Mouse (Mus musculus) thymus, adult 18-20 months (tissue): ENCODE data around the gene Fignl2.

Source experiments
- DNase-seq, 2 experiments: peaks; one replicate each; pipeline ENCODE4 v3.0.0; 2022; ENCODE audit warnings: mixed read lengths in 2 of 2

Fignl2 gene

DNA sequence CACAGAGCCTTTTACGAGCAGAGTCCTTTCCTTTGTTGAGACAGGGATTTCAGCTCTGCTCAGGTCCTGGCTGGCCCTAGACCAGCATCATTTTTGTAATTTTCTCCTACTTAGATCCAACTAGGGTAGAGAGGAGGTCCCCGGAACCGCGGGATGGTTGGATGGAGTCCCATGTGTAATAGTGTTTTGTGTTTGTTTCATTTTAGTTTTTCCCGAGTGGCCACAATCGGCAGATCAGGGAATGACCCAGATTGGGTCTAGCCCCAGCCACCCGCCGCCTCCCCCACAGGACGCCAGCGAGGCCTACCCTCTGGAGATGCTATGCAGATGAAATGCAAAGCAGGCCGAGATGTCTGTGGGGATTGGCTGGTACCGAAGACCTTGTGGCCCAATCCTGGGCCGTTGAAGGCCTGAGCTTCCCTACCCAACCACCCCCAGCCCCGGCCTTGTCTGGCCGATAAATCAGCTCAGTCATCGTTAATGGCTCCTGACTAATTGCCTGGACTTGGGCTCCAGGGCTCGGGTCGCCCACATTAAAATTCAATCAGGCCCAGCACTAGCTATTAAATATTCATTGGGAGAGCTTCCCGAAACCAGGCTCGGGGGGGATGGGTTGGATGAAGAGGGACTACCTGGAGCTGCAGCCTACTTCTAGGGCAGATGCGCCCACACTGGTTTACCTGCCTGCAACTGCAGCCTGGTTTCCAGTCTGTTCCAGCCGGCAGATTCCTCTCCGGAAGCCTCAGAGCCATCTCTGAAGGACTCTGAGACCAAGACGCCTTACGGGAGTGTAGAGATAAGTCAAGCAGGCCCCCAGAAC, 14.7 kb upstream of the Fignl2 start:
- no peak for DNase-seq

- DNase-seq, result no peak
Measured at GRCm38 (mm10) chr15:101092121-101092828, 13.9 kb upstream of the Fignl2 start.

- no peak for DNase-seq
Measured at GRCm38 (mm10) chr15:101091551-101091950, 13.2 kb upstream of the Fignl2 start.

- DNase-seq, result no peak
Measured at GRCm38 (mm10) chr15:101088291-101088690, 9.9 kb upstream of the Fignl2 start.

GRCm38 (mm10) chr15:101086956-101087355, 8.6 kb upstream of the Fignl2 start:
- DNase-seq, result no peak

- DNase-seq, result no peak
Measured at GRCm38 (mm10) chr15:101086451-101086850, 8.1 kb upstream of the Fignl2 start.

DNA sequence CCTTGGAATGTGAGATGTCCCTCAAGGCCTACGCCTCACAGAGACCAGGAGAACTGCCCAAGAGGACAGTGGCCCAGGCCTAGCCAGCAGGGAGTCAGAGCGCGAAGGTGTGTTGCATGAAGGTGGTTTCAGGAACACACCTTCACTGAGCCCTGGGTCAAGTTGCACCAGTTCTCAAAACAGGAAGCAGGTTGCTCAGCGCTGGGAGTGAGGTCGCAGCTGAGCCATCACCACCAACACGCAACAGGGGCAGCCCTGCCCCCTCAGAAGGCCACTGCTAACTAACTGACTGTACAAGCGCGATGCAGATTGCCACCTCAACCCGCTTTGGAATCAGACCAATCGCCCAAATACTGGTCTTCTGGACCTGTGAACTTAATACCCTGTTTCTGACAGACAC, 6.1 kb upstream of the Fignl2 start:
- DNase-seq, result no peak

GRCm38 (mm10) chr15:101082236-101082635, 3.9 kb upstream of the Fignl2 start:
- DNase-seq, result no peak

DNA sequence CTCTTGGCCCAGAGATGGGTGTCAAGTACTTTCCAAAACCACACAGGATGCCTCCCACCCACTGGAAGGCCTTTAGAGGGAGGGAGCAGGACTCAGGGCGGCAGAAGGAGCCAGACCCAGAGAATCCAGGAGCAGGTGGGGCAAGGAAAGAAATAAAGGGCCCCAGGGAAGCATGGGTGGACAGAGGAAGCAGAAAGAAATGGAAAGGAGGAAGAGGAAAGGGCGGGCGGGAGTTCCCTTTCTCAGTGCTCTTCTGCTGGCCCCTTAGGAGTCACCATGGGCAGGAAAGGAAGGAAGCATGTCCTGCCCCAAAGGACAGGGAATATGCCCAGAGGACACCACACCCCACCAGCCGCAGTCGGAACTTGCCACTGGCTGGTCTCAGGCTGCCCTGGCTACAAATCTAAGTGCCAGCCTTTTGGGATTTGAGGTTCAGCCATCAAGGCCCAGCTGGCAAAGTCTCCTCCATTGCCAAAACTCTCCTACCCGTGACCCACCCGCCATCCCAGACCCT, 2.7 kb upstream of the Fignl2 start:
- DNase-seq, result no peak

GRCm38 (mm10) chr15:101080031-101080520, 1.7 kb upstream of the Fignl2 start:
- no peak for DNase-seq

GRCm38 (mm10) chr15:101078731-101079156, 377 bp upstream of the Fignl2 start:
- peak; percentile 8 to 28 for DNase-seq

- DNase-seq, result no peak
Measured at GRCm38 (mm10) chr15:101077001-101077812, 1.2 kb downstream of the Fignl2 start.

DNA sequence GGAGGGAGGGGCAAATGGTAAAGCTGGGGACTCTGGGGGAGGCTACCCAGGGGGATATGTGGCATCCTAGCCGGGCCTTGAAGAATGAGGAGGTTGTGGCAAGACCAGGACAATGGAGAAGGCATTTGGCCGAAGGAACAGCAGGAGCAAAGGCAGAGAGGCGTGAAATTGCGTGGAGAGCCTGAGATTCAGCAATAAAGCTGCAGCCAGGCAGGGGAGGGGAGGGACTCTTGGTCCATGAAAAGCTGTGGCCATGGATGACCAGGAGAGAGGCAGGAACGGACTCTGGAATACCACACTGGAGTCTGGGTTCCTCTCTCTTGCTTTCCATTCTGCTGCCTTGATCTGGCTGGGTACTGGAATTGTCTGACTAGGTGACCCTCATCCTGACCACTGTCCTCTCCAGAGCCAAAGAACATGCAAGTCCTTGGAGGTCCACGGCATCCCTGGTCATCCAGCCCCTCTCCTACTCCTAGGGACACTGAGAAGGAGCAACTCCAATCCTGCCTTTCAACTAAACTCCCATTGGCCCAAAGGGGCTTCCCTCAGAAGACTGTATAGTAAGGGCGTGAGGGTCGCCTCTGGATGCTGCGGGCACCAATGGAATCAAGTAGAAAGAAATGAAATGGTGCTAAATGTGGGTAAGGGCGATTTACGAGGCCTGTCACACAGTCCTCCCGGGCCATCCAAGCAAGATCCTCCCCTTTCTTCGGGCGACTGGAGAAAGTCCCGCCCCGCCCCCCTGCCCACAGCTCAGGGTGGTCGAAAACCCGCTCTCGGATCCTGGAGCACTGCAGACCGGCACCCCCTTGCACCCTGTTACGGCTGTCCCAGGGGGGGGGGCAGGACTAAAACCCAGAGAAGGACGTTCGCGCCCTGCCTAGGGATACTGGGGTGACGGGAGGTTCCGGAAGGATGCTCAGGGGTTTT, 2.0 kb downstream of the Fignl2 start:
- no peak for DNase-seq

DNA sequence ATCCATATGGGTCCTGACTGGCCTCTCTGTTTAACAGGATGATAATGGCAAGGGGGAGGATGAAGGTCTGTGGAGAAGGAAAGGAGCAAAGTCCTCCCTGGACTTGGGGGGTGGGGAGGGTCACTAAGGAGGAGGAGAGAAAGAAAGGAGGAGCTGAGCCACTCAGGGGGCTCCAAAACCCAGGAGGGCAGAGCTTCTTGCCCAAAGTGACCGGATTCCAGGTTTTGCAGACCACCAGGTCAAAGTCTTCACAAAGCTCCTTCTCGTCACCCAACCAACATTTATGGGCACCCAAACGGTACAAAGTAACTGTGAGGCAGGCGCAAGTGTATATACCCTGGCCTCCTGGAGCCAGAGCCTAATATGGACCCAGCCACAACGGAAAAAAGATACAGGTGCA, 2.7 kb downstream of the Fignl2 start:
- DNase-seq, result no peak

DNA sequence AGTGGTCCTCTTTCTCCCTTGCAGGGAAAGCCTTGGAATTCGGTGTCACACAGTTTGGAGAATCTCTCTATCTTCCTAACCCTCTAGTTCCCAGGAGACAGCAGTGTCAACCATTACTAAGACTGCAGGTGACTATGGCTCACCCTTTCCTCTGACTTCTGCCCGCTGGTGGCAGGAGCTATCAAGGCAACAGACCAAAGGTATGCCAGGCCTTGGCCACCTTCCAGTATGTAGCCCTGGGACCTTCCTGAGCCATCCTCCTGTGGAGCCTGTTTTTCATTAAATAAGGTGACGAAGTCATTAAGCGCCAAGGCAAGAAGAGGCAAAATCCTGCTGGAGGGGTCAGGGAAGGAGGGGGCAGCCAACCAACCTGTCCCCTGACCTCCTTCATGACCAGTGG, 3.2 kb downstream of the Fignl2 start:
- no peak for DNase-seq

- DNase-seq, result no peak
Measured at GRCm38 (mm10) chr15:101074067-101074466, 4.3 kb downstream of the Fignl2 start.

DNA sequence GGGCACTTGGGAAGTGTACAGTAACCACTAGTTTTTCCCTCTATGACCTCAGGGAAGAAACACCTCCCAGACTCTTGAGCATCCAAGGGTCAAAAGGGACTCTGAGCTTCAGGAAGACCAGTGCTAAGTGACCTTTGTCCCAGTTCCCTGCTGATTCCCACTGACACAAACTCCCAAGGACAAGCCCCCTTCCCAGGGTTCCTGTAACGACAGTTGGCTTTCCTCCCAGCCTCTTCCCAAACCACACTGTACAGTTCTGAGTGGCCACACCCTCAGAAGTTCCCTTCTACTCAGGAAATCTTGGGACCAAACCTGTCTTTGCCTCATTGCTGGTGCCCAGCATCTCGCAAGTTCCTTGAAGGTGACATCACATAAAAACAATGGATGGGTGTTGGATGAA, 5.6 kb downstream of the Fignl2 start:
- no peak for DNase-seq

DNA sequence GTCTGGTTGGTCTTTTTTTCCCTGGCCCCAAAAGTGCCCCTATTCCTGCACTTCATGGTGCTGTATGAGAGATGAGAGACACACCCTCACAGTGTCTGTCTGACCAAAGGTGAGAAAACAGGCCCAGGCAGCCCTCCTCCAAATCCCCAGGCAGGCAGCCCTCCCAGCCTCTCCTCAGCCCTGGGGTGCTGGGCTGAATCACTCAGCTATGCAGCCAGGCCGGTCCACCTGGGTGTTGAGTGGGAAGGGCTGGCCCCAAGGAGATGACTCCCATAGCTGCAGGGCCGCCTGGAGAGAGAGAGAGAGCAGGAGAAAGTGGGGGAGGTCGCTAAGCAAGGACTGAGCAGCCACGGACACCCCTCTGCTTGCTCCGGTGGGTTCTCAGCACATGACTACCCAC, 7.6 kb downstream of the Fignl2 start:
- no peak for DNase-seq

DNA sequence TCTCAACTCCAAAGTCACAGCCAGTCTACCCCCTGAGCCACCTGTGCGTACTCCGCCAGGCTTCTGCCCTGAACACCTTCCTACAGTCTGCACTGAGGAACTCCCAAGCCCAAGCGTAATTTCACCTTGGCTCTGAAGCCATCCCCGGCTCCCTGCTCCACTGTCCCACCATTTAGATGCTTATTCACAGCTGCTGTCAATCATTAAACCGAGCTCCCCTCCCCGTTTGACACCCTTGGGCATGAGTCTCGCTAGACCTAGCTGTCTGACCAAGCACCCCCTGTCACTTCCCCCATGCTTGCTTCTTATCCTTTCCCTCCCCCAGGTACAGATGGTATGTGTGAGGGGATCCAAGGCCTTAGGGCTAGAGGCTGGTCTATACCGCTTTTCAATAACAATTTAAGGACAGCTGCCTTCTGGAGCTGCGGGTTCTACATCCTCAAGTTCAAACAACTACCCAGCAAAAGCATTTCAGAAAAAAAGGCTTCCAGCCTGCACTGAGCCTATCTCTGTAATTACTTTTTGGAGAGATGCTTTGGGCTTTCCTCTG, 8.7 kb downstream of the Fignl2 start:
- DNase-seq, result no peak

GRCm38 (mm10) chr15:101068671-101069070, 9.7 kb downstream of the Fignl2 start:
- DNase-seq, result no peak

DNA sequence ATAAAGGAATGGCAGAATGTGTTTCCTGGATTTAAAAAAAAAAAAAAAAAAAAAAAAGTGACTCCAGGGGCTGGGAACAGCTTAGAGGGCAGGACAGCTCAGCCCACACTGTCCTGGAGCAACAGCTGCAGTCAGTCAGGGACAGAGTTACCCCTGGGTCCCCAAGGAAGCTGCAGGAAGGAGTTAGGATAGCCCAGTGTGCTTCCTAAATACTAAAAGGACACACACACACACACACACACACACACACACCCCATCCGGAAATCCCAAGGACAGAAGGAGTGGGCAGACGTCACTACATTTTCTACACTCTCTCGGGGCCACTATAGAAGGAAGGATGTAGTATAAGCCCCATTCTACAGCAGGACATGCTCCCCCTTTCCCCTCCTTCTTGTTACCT, 10.3 kb downstream of the Fignl2 start:
- DNase-seq, result no peak
